Mouse (Mus musculus): ENCODE measurements around the gene Icam5. TPM values are rescaled to one million over a fixed set of nuclear protein-coding genes. Genes with fewer than 3 reads are reported as not detected.
"Not testable (repeated sequence)": the region's sequence is repeated elsewhere in the genome, so short reads cannot be mapped to it uniquely, and the experiment has no call there.

Gene Icam5
- total RNA-seq, 2 experiments from 2014 or later: not detected

DNA sequence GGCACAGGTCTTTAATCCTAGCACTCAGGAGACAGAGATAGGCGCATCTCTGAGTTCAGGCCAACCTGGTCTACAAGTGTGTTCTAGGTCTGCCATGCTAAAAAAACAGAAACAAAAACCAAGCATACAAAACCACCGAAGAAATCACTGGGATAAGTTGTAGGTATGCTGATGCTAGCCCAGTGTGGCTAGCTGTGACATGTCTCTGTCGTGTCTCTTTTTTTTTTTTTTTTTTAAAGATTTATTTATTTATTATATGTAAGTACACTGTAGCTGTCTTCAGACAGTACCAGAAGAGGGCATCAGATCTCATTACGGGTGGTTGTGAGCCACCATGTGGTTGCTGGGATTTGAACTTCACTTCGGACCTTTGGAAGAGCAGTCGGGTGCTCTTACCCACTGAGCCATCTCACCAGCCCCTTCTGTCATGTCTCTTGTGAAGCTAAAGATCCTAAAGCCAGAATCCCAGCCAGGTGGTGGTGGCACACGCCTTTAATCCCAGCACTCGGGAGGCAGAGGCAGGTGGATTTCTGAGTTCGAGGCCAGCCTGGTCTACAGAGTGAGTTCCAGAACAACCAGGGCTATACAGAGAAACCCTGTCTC is 20.8 kb upstream of the Icam5 start:
- intact Hi-C loops (cut with DNase I); DNase-seq (ENCODE audit: low spot score): not testable (repeated sequence)

DNA sequence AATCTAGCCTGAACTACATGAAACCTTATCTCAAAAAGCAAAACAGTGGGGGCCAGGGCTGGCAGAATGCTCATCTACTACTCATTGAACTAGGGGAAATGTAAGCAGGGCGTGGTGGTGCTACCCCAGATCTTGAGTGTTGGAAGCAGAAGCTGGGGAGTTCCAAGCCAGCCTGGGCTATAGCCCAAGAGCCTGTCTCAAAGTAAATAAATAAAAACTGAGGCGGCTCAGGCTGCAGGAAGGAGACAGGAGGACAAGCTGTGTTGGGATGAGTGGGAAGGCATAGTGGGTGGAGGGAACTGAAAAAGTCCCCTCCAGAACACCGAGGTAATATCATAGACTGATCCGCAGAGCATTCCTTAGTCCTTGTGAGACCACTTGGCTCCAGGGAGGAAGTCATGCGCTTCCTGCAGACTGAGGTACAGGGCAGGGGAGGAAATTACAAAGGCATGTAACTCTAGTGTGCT is 20.0 kb upstream of the Icam5 start:
- peak; percentile 54 for DNase-seq (ENCODE audit: low spot score)
- intact Hi-C loops (cut with DNase I): no loop called here

DNA sequence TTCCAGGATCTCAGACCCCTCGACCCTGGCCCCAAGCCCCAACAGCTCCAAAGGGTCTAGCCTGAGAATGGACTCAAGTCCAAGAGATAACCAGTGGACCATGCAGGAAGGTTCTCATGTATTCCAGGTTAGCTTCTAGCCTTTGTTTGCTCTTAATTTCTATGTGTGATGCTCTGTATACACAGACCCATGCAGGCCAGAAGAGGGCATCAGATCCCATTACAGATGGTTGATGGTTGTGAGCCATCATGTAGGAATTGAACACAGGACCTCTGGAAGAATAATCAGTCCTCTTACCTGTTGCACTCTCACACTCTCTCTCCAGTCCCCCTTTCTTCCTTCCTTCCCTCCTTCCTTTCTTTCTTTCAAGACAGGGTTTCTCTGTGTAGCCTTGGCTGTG is 19.5 kb upstream of the Icam5 start:
- DNase-seq (ENCODE audit: low spot score): no peak
- intact Hi-C loops (cut with DNase I): no loop called here

DNA sequence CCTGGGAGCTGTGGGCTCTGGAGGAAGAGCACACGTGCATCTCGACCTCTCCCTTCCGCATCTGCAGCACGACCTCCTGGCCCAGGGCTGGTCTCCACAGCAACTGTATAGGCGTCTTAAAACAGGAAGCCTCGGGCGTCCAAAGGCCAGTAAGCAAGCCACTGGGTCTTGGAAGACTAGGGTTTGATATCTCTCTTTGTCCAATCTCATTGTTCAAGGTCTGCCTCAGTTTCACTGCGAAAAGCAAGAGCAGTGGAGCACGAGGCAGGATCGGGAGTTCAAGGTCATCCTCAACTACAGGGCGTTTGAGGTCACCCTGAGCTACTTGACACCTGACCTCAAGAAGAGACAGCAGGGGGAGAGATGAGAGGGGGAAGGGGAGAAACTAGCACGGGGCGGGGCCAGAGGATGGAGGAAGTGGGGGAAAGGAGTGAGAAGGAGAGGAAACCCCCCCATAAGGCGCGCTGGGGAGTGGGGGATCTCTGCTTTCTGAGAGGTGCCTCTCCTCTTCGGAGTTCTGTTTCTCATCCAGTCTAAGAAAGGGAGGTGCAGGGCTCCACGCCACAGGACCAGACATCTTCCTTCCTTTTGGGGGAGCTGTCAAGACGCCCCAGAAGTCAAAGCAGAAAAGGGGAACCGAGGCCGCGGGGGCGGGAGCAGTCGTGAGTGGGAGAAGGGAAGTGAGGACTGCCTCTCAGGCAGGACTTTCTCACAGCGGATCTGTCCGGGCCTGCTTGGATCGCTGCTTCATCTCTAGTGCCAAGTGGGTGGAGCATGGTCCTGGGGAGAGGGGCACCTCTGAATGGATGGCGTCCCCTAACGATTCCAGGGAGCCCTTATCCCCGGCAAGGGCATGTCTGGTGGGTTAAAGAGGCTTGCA is 16.9 kb upstream of the Icam5 start:
- peak; percentile 69 for DNase-seq (ENCODE audit: low spot score)
- intact Hi-C loops (cut with DNase I): no loop called here

DNA sequence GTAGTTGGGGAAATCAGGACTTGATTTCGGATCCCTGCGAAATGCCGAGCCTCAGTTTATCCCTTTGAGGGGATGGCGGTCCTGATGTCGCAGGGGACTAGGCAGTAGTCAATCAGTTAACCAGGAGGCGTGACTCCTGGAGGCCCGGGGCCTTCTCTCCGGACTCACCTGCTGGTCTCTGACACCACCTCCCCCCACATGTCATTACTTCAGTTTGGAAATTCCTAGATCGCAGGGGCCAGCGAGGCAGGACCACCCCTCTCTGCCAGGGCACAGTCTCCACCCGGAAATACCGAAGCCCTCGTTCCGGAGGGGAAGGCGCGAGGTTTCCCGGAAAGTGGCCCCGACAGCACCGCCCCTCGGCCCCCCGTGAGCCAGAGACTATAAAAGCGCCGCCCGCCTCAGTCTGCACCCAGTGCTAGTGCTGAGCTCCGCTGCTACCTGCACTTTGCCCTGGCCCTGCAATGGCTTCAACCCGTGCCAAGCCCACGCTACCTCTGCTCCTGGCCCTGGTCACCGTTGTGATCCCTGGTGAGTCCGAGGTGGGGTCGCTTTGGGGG is 16.2 kb upstream of the Icam5 start, which contains the start of gene Icam1:
Gene Icam1 (plus strand): TSS at position 415 of the 560 bp plus-strand sequence.
- intact Hi-C loops (cut with DNase I): no loop called here
- DNase-seq (ENCODE audit: low spot score): peak; percentile 71

DNA sequence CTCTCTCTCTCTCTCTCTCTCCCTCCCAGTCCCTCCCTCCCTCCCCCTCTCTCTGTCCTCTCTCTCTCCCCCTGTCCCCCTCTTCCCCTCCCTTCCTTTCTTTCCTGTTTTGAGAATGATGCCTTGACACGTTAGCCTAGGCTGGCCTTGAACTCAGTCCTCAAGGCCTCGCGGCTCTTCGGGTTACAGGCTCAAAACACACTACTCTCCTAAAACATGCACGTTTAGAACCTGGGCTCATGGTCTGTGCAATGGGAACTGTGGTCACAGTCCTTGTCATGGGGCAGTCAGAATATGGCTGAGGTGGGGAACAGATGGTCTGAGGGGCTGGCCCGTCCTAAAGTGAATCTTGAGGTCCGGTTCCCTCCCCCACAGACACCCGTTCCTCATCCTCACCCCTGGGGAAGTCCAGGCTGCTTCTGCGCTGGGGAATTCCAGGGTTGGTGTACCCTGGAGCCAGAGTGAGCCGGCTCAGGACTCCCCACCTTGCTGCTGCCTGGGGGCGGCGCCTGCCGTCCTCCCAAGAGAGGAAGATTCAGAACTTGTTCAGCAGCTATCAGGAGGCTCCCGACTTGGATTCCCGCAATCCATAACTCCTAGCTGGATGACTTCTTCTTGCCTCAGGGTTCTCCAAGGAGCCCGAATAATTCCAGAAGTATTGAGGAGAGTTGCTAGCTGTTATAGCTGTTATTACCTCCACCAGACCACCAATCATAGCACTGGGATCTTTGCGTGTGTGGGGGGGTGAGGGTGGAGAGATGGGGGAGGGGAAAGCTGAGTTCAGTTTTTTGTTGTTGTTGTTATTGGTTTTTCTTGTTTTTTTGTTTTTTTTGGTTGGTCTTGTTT is 15.3 kb upstream of the Icam5 start:
- intact Hi-C loops (cut with DNase I): no loop called here
- DNase-seq (ENCODE audit: low spot score): no peak

DNA sequence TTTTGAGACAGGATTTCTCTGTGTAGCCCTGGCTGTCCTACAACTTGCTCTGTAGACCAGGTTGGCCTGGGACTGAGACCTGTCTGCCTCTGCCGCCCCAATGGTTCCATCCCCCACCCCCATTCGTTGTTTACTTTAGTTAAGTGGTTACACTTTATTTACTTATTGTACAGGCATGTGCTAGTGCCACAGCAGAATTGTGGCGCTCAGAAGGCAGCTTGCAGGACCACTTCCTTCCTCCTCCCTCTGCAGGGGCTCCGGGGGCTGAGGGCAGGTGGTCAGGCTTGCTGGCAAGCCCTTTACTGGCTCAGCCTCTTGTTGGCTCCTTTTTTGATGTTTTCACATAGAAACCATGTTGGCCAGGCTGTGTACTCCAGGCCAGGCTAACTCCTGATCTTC is 14.7 kb upstream of the Icam5 start:
- intact Hi-C loops (cut with DNase I): no loop called here

DNA sequence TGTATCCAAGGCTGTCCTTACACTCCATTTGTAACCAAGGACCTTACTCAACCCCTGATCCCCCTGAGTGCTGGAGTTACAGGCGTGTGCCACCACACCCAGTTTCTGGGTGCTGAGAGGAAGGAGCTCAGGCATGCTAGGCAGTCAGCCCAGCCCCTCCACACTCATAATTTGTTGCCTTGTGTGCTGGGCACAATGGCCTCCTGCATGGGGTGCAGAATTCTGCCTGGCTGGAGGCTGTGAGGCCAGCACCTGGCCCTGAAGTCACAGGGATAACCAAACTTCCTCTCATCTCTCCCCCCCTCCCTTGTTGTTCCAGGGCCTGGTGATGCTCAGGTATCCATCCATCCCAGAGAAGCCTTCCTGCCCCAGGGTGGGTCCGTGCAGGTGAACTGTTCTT is 13.3 kb upstream of the Icam5 start:
- intact Hi-C loops (cut with DNase I): no loop called here
- DNase-seq (ENCODE audit: low spot score): no peak

More for the DNA sequence above, 14.7 kb upstream of the Icam5 start:
- no peak for DNase-seq (ENCODE audit: low spot score)

DNA sequence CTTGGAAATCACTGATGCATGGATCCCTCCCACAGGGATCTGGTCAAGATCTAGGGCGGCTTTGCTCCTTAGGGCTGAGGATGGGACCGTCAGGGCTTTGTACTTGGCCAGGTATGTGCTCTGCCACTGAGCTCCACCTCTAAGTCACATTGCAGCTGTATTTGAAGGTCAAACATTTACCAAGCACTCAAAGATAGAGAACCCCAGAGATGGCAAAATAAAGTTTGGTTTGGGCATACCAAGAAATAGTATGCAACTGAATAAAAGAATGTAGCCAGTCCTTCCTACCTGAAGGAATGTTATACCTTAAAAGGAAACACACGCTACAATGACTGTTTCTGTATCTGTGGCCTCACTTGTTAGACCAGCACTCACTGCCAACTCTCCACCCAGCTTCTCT is 10.5 kb upstream of the Icam5 start:
- intact Hi-C loops (cut with DNase I): no loop called here
- no peak for DNase-seq (ENCODE audit: low spot score)

DNA sequence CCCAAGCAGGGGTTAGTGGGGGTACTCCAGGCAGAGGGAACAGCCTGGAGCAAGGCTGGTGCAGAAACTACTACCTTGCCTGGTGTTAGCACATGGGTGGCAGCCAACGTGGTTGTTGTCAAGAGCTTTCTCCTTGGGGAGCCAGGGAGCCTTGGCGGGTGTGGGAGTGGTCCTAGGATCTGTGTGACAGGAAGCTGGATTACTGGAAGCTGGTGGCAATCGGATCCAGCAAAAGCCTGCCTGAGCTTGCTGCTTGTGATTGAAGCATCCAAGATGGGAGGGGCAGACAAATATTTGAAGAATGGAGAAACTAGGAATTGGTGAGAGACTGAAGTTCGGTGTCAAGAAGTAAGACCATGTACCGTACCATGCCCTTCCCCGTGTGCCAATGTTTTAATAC is 9.6 kb upstream of the Icam5 start:
- intact Hi-C loops (cut with DNase I): no loop called here
- DNase-seq (ENCODE audit: low spot score): no peak

DNA sequence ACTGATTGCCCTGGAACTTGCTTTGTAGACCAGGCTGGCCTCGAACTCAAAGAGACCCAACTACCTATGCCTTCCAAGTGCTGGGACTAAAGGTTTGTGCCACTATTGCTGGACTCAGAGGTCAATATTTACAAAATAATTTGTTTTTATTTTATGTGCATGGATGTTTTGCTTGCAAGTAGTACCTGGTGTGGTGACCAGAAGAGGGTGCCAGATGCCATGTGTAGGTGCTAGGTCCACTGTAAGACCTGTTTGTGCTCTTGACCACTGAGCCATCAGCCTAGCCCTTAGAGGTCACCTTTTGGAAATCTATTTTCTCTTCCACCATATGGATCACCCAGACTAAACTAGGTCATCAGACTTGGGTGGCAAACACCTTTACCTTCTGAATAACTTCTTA is 9.1 kb upstream of the Icam5 start:
- DNase-seq (ENCODE audit: low spot score): no peak
- intact Hi-C loops (cut with DNase I): no loop called here

DNA sequence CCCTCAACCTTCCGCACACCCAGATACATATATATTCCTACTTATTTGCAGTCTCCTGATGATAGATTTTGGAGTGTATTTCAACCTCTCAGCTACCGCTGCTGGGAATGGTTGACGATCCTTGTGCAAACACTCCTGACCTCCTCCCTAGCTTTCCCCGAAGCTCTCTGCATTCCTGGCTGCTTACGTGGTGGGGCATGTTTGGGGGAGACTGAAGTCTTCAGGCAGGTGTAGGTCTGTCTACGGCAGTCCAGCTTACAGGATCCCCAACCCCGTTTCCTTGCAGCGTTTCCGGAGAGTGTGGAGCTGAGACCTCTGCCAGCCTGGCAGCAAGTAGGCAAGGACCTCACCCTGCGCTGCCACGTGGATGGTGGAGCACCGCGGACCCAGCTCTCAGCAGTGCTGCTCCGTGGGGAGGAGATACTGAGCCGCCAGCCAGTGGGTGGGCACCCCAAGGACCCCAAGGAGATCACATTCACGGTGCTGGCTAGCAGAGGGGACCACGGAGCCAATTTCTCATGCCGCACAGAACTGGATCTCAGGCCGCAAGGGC is 6.5 kb upstream of the Icam5 start:
- intact Hi-C loops (cut with DNase I): no loop called here
- no peak for DNase-seq (ENCODE audit: low spot score)

DNA sequence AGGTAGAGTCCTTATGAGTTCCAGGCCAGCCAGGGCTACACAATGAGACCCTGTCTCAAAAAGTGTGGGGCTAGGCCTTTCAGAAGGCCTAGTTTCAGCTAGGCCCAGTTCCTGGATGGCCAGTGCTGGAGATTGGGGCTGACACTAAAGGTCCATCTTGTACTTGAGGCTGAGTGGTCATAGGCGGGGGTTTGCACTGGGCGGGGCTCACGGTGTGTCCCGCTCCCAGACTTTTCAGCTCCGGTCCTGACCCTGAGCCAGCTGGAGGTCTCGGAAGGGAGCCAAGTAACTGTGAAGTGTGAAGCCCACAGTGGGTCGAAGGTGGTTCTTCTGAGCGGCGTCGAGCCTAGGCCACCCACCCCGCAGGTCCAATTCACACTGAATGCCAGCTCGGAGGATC is 5.0 kb upstream of the Icam5 start:
- intact Hi-C loops (cut with DNase I): no loop called here
- DNase-seq (ENCODE audit: low spot score): no peak

DNA sequence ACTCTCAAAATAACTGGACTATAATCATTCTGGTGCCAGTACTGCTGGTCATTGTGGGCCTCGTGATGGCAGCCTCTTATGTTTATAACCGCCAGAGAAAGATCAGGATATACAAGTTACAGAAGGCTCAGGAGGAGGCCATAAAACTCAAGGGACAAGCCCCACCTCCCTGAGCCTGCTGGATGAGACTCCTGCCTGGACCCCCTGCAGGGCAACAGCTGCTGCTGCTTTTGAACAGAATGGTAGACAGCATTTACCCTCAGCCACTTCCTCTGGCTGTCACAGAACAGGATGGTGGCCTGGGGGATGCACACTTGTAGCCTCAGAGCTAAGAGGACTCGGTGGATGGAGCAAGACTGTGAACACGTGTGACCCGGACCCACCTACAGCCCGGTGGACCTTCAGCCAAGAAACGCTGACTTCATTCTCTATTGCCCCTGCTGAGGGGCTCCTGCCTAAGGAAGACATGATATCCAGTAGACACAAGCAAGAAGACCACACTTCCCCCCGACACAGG is 4.0 kb upstream of the Icam5 start:
- no peak for DNase-seq (ENCODE audit: low spot score)
- intact Hi-C loops (cut with DNase I): loop anchor here (2.0 kb wide), 1 partner anchor 25 kb away; the partner anchor contains the start of gene Mrpl4

DNA sequence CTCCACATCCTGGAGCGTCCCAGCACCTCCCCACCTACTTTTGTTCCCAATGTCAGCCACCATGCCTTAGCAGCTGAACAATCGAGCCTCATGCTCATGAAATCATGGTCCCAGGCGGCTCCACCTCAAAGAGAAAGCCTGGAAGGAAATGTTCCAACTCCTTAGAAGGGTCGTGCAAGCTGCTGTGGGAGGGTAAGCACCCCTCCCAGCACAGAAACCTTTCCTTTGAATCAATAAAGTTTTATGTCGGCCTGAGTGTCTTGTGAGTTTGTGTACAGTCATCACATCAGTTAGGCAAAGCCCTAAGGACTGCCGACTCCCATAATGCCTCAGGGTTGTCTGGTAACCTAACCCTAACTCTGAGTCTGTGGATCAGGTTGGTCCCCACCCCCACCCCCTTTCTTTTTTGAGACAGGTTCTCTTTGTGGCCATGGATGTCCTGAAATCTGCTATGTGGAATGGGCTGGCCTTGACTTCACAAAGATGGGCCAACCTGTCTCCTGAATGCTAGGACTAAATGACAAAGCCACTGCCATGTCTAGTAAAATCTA is 3.2 kb upstream of the Icam5 start:
- intact Hi-C loops (cut with DNase I): loop anchor here (2.0 kb wide), 1 partner anchor 26 kb away; the partner anchor contains the start of gene Mrpl4

DNA sequence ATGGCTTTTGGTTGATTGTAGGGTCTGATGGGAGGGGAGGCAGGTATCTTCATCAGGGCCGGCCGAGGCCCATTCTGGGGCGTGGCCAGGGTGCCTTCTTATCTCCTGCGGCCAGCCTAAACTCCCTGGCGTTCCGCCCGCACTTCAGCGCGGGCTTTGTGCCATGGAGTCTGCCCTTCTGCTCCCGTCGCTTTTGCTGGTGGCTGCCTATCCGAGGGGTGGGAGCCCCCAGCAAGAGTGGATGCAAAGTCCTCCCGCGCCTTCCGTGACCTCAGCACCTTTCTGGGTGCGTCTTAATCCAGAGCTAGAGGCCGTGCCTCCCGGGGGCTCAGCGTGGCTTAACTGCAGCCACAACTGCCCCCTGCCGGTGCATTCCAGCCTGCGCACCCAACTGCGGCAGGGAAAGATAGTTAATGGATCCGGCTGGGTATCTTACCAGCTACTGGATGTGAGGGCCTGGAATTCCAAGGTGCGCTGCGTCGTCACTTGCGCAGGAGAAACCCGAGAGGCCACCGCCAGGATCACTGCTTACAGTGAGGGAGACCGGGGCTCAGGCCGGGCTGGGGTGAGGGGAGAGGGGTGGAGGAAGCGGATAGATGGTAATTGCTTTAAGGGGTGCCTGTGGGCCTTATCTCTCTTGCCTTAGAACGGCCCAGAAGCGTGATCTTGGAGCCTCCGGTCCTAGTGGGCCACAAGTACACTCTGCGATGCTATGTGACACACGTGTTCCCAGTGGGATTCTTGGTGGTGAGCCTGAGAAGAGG is 2.4 kb upstream of the Icam5 start, which contains the start of gene Icam4:
Gene Icam4 (plus strand): TSS at position 83 of the 764 bp plus-strand sequence.
- intact Hi-C loops (cut with DNase I): loop anchor here (2.0 to 5.0 kb wide), 2 partner anchors 27 to 108 kb away; partner anchors contain the start of gene Mrpl4

More for the DNA sequence above, 3.2 kb upstream of the Icam5 start:
- no peak for DNase-seq (ENCODE audit: low spot score)

DNA sequence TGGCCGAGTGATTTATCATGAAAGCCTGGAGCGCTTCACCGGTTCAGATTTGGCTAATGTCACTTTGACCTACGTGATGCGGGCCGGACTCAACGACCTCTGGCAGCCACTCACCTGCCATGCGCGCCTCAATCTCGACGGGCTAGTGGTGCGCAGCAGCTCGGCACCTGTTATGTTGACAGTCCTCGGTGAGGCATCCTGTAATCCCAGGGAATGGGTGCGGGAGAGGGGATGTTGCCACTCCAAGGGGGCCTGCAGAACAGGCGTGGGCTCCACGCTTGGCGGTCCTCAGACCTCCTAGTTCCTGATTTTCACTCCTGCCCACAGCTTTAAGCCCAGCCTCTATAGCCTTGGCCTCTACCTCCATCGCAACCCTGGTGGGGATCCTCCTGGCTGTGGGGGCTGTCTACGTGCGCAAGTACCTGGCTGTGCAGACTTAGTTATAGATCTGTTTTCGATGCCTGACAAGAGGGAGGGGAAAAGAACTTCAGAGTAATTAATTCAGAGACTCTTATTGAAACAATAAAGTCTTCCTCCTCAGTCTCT is 1.7 kb upstream of the Icam5 start:
- intact Hi-C loops (cut with DNase I): loop anchor here (5.0 kb wide), 1 partner anchor 107 kb away; no protein-coding TSS in a partner anchor
- no peak for DNase-seq (ENCODE audit: low spot score)

More for the DNA sequence above, 2.4 kb upstream of the Icam5 start, which contains the start of gene Icam4:
- DNase-seq (ENCODE audit: low spot score): peak; percentile 65

DNA sequence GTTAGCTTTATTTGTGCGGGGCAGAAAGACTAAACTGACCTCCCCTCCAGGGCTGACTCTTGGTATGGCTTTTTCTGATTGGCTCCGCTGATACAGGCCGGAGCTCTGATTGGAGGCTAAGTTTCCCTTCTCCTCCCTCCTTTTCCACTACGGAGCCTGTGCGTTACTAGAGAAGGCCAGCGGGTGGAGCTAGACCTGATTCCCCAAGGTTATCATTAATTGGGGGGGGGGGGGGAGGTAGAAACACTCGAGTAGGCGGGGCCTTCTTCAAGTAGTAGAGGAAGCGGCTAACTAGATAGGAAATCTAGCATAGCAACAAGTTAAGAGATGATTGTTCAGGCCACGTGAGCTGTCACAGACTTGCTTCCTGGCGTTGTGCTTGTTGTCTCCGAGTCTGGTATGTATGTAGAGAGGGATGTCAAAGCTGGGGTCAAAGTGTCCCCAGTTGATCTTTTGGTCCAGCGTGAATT is 1.1 kb upstream of the Icam5 start:
- peak; percentile 79 for DNase-seq (ENCODE audit: low spot score)
- intact Hi-C loops (cut with DNase I): loop anchor here (5.0 kb wide), 1 partner anchor 106 kb away; no protein-coding TSS in a partner anchor
